Mouse (Mus musculus) frontal cortex, adult 2 months (tissue): ENCODE measurements around the gene Srsf2. TPM values are rescaled to one million over a fixed set of nuclear protein-coding genes. Genes with fewer than 3 reads are reported as not detected.

Source experiments
- DNase-seq, 2 experiments: peaks; one replicate each; pipeline ENCODE4 v3.0.0; 2022; ENCODE audit warnings: low spot score in 1 of 2; ENCODE audit errors: extremely low spot score in 1 of 2
- polyA plus RNA-seq: library from polyadenylated mRNA; depleted of rRNA; stranded (reverse); fragments of >200 nt; gene quantifications from 2 replicates; pipeline ENCODE4 v1.2.3, GENCODE M21; 2012; rRNA removed

Gene Srsf2
- polyA plus RNA-seq, 1 experiment: 333 TPM

DNA sequence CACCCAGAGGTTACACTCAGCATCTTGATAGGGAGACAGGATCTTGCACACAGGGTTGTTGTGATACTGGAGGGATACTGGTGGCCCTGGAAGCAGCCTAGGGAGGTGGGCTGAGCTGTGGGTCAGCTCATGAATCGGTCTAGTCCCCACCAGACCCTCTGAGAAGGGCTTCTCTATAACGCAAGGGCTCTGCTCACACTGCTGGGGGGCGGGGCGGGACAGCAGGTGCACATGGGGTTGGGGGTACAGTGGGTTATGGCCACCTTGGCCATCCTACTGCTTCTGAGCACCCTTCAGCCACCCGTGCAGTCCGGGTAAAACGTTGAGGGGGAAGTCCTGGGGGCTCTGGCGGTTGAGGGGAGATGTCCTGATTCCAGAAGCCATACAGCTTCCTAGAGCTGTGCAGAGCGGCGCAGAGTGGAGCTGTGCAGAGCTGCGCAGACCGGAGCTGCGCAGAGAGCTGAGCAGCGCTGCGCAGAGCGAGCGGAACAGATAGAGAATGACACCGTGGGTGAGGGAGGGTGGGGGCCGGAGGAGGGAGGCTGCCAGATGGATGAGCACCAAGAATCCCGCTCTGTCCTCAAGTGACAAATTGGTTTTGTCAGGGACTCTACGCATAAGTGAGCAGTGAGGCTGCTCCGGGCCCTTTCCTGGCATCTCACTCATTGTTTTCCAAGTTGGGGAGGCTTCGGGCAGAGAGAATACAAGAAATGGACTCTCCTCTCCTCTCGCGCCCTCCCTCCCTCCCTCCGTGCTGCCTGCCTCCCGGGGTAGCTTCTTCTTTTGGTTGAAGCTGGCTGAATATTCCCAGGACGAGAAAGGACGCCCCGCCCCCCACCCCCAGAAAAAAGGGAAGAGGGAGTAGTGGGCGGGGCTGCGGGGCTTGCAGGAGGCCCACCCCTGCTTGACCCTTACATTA lies 41.7 kb downstream of the Srsf2 start:
- peak; percentile 53 to 84 for DNase-seq

DNA sequence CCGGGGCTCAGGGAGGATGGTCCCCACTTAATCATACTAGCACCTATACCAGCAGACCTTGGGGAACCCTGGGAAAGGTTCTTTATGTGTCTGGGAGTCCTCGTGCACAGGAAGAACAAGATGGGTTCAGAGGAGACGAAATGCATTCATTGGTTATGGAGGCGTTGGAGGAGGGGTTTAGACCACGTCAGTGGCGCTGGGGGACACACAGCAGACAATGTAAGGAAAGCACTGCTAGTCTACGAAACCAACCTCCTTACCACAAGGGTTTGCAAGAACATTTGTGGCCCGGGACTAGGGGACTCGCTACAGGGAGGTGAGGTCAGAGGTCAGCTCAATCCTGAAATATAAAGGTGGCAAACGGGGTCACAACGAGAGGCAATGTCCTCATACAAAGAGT lies 42.4 kb downstream of the Srsf2 start:
- no peak for DNase-seq

DNA sequence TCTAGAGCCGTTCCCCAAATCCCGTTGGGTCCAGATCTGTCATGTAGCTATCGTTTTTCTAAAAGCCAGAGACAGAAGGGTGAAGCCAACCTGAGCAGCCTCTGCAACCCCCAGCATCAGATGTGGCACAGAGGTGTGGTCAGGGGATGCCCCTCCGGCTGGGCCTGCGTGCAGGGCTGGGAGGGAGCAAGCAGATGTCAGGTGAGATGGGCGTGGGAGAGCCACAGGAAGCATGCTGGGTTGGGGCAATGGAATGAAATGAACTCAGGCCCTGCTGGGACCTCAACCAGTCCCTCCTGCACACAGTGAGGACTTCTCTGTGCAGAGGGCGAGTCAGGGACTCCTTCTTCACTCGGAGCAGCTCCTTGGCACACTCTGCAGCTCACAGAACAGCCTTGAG lies 43.4 kb downstream of the Srsf2 start:
- no peak for DNase-seq

DNA sequence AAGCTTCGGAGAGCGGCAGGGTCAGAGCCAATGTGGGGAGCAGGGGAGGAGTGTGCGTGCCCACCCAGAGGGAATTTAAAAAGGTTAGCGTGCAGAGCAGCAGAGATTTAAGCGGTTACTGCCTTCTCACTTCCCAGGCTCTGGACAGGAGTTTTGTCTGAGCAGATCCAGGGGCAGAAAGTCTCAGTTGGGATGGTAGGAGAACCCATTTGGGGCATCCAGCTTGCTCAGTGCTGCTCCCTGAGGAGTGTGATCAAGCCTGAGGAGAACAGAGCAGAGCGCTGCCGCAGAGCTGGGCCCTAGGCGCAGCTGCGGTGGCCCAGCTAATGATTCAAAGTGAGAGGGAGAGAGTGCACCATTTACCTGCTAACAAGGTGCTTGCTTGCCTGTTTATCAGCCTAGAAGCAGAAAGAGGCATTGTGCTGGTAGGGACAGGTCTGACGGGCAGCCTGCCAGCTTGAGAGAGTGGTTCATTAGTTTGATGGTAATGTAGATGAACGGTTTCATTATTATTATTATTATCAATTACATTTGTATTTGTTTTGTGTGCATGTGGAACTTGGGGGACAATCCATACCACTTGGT lies 44.0 kb downstream of the Srsf2 start:
- no peak for DNase-seq

DNA sequence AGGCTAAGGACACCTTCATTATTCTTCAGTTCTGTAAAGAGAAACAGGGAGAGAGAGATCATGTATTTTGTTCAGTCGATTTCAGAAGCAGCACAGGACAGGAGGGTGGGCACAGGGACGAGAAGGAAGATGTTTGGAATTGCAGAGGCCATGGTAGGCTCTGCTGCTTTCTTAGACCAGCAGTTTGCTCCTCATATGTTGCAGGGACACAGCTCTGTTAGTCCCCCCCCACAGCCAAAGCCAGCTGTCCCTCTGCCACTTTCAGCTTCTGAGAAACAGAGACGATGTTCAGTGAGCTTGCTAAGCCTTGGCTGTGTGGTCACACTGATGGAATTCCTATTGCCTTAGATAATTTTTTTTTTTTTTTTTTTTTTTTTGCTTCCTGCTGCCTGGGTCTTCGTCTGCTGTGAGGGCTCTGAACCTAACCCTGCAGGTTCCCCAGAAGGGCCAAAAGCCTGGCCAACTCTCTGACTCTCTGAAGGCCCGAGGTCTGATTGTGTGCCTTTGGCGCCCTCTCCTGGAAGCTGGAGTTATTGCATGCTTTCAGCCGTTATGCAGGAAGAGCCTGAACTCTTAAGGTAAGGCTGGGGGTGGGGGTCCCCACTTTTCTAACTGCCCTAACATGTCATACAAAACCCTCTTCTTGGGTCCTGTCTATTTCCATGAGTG lies 44.8 kb downstream of the Srsf2 start:
- DNase-seq: peak; percentile 59 to 93

DNA sequence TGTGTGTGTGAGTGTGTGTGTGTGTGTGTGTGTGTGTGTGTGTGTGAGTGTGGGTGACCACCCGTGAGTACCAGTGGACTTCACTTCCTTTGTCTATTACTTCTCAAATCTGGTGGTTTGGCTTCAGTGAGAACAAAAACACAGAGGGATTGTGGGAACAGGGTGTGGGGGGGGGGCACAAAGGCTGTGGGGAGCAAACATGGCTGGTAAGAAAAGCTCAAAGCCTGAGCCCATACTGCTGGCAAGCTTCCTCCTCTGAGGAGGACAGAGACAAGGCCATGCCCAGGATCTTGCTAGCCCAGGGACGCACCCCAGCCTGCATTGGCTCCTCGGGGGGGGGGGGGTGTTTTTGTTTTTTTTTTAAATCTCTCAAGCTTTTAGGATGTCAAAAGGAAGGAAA lies 45.4 kb downstream of the Srsf2 start:
- no peak for DNase-seq

DNA sequence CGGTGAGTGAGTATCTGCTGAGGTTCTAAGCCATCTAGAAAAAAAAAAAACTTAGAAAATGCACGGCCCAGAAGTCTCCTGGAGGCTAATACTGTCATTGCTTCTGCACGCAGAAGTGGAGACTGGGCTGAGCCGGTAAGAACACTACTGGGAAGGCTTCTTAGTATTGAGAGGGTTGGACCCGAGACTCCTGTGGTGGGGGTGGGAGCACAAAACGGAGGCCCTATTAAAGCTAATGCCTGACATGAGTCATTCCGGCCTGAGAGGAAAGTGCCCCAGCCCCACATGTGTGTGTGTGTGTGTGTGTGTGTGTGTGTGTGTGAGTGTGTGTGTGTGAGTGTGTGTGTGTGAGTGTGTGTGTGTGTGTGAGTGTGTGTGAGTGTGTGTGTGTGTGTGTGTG lies 45.8 kb downstream of the Srsf2 start:
- DNase-seq: no peak

DNA sequence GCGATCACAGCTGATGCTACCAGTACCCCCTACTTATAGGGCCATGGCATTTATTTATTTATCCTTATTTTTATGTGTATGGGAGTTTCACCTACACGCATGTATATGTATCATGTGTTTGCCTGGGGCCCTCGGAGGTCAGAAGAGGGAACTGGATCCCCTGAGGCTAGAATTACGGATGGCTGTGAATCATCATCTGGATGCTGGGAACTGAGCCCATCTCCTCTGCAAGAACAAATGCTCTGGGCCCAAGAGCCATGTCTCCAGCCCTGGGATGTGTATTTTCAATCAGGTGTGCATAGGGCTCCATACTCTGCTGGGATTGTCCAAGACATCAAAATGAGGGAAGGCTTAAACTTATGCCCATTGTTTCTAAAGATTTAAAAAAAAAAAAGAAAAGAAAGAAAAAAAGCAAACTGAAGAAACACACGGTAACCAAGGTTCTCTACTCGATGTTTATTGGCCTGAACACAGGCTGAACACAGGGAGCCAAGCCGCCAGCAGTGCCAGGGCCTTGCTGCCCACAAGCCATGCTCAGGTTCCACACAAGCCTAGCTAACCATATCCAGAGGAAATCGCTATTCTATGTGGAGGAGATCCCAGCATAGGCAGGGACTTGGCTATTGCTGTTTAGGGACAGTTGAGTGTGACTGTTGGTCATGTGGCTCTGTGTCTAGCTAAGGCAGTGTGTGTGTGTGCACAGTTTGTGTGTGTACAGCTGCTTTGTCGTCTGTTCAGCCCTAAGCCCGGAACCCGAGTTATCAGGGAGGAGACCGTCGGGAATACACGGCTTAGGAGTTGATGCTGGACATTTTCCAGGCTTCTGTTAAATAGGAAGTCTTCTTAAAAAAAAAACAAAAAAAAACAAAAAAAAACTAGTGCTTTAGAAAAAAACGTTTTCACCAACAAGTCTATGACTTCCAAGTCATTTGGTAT lies 46.5 kb downstream of the Srsf2 start:
- DNase-seq: no peak

DNA sequence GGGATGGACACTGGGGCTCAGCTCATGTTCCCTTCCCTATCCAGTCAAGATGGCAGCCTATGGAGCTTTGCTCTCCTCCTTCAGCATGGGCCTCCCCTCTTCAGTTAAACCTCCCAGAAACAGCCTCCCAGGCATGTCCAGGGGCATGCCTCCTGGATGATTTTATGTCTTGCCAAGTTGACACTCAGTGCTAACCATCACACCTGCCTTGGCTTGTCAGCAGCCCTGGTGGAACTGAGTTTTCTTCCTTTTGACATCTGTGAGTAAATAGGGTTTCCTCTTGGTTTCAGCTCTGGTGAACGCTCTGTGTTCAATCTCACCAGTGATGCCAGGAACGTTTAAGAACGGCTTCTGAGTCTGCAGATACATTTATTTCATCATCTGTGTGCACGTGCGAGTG lies 50.2 kb downstream of the Srsf2 start:
- DNase-seq: no peak

DNA sequence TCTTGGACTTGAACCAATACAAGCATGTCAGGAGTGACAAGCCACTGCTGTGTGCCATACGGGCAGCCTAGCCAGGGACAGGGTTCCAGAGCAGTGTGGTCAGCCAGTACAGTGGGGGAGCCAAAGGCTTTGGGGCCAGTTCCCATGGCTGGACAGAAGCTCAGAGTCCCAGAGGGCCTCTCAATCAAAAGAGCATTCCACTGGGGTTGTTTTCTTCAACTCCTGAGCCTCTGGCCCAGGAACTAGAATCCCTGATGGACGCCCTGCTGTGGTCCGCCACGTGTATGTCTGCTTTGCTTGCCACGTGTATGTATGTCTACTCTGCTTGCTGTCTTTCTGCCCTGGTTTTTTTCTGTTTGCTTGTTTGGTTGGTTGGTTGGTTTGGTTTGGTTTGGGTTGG lies 51.8 kb downstream of the Srsf2 start:
- no peak for DNase-seq

Other genes with a start within 250 kb of the Srsf2 start
- gene Rhbdf2, start 226.1 kb downstream of the Srsf2 start, polyA plus RNA-seq: 1.8 and 2.0 TPM in 2 replicates
- 5.7 and 6.4 TPM in 2 replicates for gene Prcd, start 199.6 kb downstream of the Srsf2 start, polyA plus RNA-seq
- 55.3 and 57.6 TPM in 2 replicates for gene Cygb, start 198.8 kb downstream of the Srsf2 start, polyA plus RNA-seq
- not detected in 2 replicates for gene St6galnac1, start 77.6 kb downstream of the Srsf2 start, polyA plus RNA-seq
- 13.1 and 16.8 TPM in 2 replicates for gene Mxra7, start 25.0 kb downstream of the Srsf2 start, polyA plus RNA-seq
- gene Mettl23, start 9.8 kb downstream of the Srsf2 start, polyA plus RNA-seq: 36.6 and 39.8 TPM in 2 replicates
- 24.4 and 25.0 TPM in 2 replicates for gene Jmjd6, start 9.6 kb downstream of the Srsf2 start, polyA plus RNA-seq
- gene Mfsd11, start 654 bp downstream of the Srsf2 start, polyA plus RNA-seq: 37.9 and 41.2 TPM in 2 replicates
- 60.5 and 69.0 TPM in 2 replicates for gene Mgat5b, start 65.8 kb upstream of the Srsf2 start, polyA plus RNA-seq